Mouse (Mus musculus) hindbrain, embryonic 15.5 days (tissue): ENCODE results near the gene Mrln. TPM values are rescaled to one million over a fixed set of nuclear protein-coding genes. Genes with fewer than 3 reads are reported as not detected.

Experiments used
- ATAC-seq: fragments of 200-750 bp; cut with Nextera tagmentation; 2 replicates; pipeline ENCODE4 v1.8.0; 2017; ENCODE audit warnings: low read depth, moderate number of reproducible peaks, moderate TSS enrichment; ENCODE audit not compliant: low FRiP score
- H3K27ac ChIP-seq: fragments of 300-500 bp; sonication (generic); replicated peaks from 2 replicates; pipeline ENCODE4 v1.5.1; 2015; ENCODE audit warnings: mild to moderate bottlenecking, inconsistent platforms
- H3K27me3 ChIP-seq: fragments of 300-500 bp; sonication (generic); 2 replicates; pipeline ENCODE4 v1.6.1; 2015; ENCODE audit warnings: control low read depth, inconsistent platforms
- H3K36me3 ChIP-seq: fragments of 300-500 bp; sonication (generic); 2 replicates; pipeline ENCODE4 v1.6.1; 2015; ENCODE audit warnings: control low read depth, inconsistent platforms
- H3K4me1 ChIP-seq: fragments of 300-500 bp; sonication (generic); replicated peaks from 2 replicates; pipeline ENCODE4 v1.6.1; 2015; ENCODE audit warnings: control low read depth, inconsistent platforms
- H3K4me2 ChIP-seq: fragments of 300-500 bp; sonication (generic); 2 replicates; pipeline ENCODE4 v1.6.1; 2015; ENCODE audit warnings: moderate library complexity, mild to moderate bottlenecking, inconsistent platforms
- H3K4me3 ChIP-seq: fragments of 300-500 bp; sonication (generic); 2 replicates; pipeline ENCODE4 v1.5.1; 2015; ENCODE audit warnings: mild to moderate bottlenecking, inconsistent platforms
- H3K9ac ChIP-seq: fragments of 300-500 bp; sonication (generic); 2 replicates; pipeline ENCODE4 v1.6.1; 2015; ENCODE audit warnings: inconsistent platforms
- H3K9me3 ChIP-seq: fragments of 300-500 bp; sonication (generic); 2 replicates; pipeline ENCODE4 v1.6.1; 2016; ENCODE audit warnings: control low read depth, inconsistent platforms
- WGBS: fragments of 180-500 bp; shearing (Covaris S2); methylation state at CpG from one replicate; pipeline ENCODE4 v1.1.7; 2015; 5-methylcytosine and 5-hydroxymethylcytosine counted together
- polyA plus RNA-seq: library from polyadenylated mRNA; unstranded; fragments of >200 nt; fragmentation: Nextera tagmentation; extraction: Ambion mirVana; gene quantifications from 2 replicates; pipeline ENCODE4 v1.2.1, GENCODE M21; 2015

Mrln gene
- polyA plus RNA-seq, 1 experiment from 2014 or later: 2.0 TPM

GRCm38 (mm10) chr10:70263681-70264189 lies 59.3 kb downstream of the Mrln start:
- Histone ChIP-seq H3K9me3 (no peaks in the 10 kb centered on the region), H3K4me1 (no peaks in the 10 kb centered on the region), H3K9ac (no peak overlapping the region), H3K27ac (no peak overlapping the region), H3K4me2 (no peak overlapping the region), H3K27me3 (no peaks in the 10 kb centered on the region), H3K36me3 (no peaks in the 10 kb centered on the region), H3K4me3 (no peak overlapping the region)
- 77% methylated on average over 4 of the region's 4 CpGs for WGBS
- ATAC-seq: no peak

- Histone ChIP-seq H3K36me3 (no peaks in the 10 kb centered on the region), H3K4me1 (no peaks in the 10 kb centered on the region), H3K9me3 (no peaks in the 10 kb centered on the region), H3K27me3 (no peaks in the 10 kb centered on the region), H3K4me3 (no peak overlapping the region), H3K4me2 (no peak overlapping the region), H3K27ac (no peak overlapping the region), H3K9ac (no peak overlapping the region)
- no peak for ATAC-seq
- WGBS: 88% methylated on average over 9 of the region's 9 CpGs
Observed at GRCm38 (mm10) chr10:70264337-70265036, 60.0 kb downstream of the Mrln start.

GRCm38 (mm10) chr10:70266501-70266900 lies 62.0 kb downstream of the Mrln start:
- ATAC-seq: no peak
- Histone ChIP-seq H3K27me3 (no peaks in the 10 kb centered on the region), H3K9me3 (no peaks in the 10 kb centered on the region), H3K36me3 (no peaks in the 10 kb centered on the region), H3K9ac (no peak overlapping the region), H3K27ac (no peak overlapping the region), H3K4me3 (no peak overlapping the region), H3K4me2 (no peak overlapping the region), H3K4me1 (no peaks in the 10 kb centered on the region)
- WGBS: 84% methylated on average over 6 of the region's 6 CpGs

- H3K4me2 ChIP-seq: no peak overlapping the region
- 78% methylated on average over 23 of the region's 23 CpGs for WGBS
- no peak for ATAC-seq
- no peak overlapping the region for H3K9ac ChIP-seq
- no peaks in the 10 kb centered on the region for H3K9me3 ChIP-seq
- H3K27me3 ChIP-seq: no peaks in the 10 kb centered on the region
- no peaks in the 10 kb centered on the region for H3K4me1 ChIP-seq
- no peak overlapping the region for H3K4me3 ChIP-seq
- no peaks in the 10 kb centered on the region for H3K36me3 ChIP-seq
- H3K27ac ChIP-seq: no peak overlapping the region
Observed at GRCm38 (mm10) chr10:70268581-70269446, 64.3 kb downstream of the Mrln start.

Other genes starting within 250 kb of the Mrln start
- gene Ccdc6, start 107.5 kb upstream of the Mrln start, polyA plus RNA-seq: 21.4 and 23.0 TPM in 2 replicates
- gene Slc16a9, start 40.4 kb downstream of the Mrln start, polyA plus RNA-seq: 1.6 and 3.6 TPM in 2 replicates
- gene Fam13c, start 235.8 kb downstream of the Mrln start, polyA plus RNA-seq: 23.8 and 24.6 TPM in 2 replicates